Mouse (Mus musculus): ENCODE measurements around the gene Olfr1177-ps.

The Olfr1177-ps gene

DNA sequence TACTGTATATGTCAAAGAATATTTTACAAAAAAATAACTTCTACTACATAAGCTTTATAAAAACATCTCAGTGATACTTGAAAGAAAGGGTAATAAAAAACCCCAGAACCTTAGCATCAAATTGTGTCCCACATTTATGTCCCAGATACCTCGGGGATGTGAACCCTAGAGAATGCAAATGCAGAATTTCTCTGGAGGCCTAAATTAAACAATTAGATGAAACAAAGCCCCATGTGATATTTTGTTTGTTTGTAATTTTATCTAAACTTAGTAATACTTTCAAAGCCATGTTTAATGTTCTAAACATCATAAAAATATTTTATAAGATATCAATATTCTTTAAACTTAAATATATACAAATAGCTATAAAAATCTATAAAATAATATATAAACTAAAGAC lies at the start of gene Olfr1177-ps:
Olfr1177-ps (minus strand) TSS at position 101 of the 400 bp plus-strand sequence.
- DNase-seq = no peak

DNA sequence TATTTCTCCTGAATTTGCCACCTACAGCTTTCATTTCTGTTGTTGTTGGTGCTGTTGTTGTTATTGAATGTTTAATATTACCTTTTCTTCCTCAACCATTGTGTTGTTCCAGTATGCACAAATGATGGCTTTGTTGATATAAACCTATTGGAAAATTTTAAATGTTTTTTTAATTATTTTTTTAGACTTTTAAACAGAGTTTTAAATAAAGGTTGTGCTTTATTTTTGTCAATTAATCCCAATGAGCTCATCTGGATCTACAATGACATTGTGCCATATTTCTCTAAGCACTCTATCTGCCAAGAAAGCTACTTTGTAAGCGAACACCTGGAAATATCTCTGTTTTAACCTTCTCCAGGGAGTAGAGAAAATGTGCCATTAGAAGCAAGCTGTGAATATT lies 40.5 kb upstream of the Olfr1177-ps start, which contains the start of gene Olfr1178:
Olfr1178 (plus strand) TSS at position 301 of the 400 bp plus-strand sequence.
- no peak for DNase-seq

DNA sequence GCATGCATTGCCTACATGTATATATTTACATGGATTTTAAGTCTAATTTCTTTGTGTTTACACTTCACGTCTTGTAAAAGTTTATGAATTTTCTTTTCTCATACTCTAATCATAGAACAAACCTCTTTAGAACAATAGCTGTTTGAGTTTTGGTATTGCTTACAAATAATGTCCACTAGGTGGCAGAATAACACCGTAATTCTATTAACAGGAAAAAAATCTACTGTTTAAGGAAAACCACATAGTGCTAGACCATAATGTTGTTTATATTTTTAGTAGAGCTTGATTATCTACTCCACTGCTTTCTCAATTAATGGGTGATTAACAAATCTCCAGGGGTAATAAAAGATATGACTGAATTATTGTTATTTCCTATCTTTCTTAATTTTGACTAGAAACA lies 10.0 kb upstream of the Olfr1177-ps start:
- no peak for DNase-seq

DNA sequence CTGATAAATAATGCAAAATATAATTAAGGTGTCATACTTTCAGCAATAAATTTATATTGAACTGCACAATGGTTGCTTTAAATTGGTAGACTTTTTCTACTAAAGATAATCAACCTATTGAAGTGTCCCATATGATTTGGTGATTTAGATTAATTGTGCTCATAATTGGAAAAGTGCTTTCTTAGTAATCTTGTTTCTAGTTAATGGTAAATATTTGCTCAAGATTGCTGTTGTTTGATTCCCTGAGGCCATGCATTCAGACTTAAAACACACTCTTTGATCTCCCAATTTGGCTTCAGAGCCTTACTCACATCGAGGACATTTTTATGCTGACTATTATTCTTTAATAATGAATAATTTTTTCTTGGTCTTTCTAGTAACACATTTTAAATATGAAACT lies 9.9 kb downstream of the Olfr1177-ps start, which contains the start of gene Olfr1176:
Olfr1176 (plus strand) TSS at position 301 of the 400 bp plus-strand sequence.
- DNase-seq = no peak

DNA sequence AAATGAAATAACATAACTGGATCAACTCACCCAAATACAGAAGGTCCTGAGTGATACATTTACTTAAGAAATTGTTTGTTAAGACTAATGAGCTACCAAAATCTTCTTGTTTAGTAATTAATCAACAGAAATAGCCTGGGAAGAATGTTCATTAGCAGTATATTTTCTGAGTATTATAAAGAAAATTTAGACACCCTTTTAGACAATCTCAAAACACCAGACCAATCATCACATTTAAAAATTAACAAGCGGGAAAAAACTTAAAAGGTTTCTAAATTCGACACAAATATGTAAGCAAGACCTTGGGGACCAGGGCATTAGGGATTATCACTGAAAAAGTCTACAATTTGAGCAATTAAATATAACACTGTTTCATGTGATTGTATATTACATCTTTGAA lies 19.2 kb downstream of the Olfr1177-ps start, which contains the start of gene Olfr1175-ps:
Olfr1175-ps (minus strand) TSS at position 101 of the 400 bp plus-strand sequence.
- no peak for DNase-seq

DNA sequence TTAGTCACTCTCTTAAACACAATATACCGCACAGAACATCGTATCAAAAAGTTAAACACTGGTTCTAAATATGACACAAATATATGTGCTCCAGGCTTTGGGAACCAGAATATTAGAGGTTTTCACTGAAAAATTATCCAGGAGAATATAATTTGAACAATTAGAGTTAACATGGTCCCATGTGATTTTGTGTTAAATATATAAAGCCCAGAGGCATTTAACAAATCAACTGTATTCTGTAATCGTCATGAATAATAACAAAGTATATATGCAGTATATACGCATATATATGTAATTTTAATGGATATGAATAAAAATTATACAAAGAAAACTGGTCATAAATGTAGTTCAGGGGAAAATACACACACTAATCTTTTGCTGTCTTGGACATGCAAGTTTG lies 31.3 kb downstream of the Olfr1177-ps start, which contains the start of gene Olfr1174-ps:
Olfr1174-ps (minus strand) TSS at position 101 of the 400 bp plus-strand sequence.
- no peak for DNase-seq

All from spleen, adult 18-20 months (tissue).